Mouse (Mus musculus) MEL (cell line): Measurements from ENCODE around the gene Fbxl7. TPM values are rescaled to one million over a fixed set of nuclear protein-coding genes. Genes with fewer than 3 reads are reported as not detected.

Experiments
- DNase-seq: peaks from one replicate; pipeline ENCODE4 v3.0.0; 2011; ENCODE audit warnings: low read depth, low spot score
- H3K27ac ChIP-seq: 2 replicates; pipeline ENCODE4 v1.5.1; 2012; ENCODE audit warnings: low read depth, mild to moderate bottlenecking, control low read depth, low read length, moderate library complexity; ENCODE audit not compliant: control insufficient read depth
- H3K27me3 ChIP-seq, 2 experiments: fragments of 150-350 bp in 1 of 2; sonication (generic) in 1 of 2; 2 replicates each; pipeline ENCODE4 v1.6.1; 2012; ENCODE audit warnings: low read length in 2 of 2, mild to moderate bottlenecking in 2 of 2, improper control_type of control experiment in 1 of 2, moderate library complexity in 1 of 2; ENCODE audit not compliant: insufficient read depth in 2 of 2, control insufficient read depth in 1 of 2
- H3K36me3 ChIP-seq, 2 experiments: 2 replicates each; pipeline ENCODE4 v1.6.1; 2012 to 2014; ENCODE audit warnings: low read length in 2 of 2, improper control_type of control experiment in 1 of 2, inconsistent platforms in 1 of 2, mild to moderate bottlenecking in 1 of 2; ENCODE audit not compliant: insufficient read depth in 2 of 2, control insufficient read depth in 1 of 2
- H3K4me1 ChIP-seq, 2 experiments: fragments of 150-350 bp in 1 of 2; sonication (generic) in 1 of 2; 2 replicates each; pipeline ENCODE4 v1.6.1; 2012; ENCODE audit warnings: low read length in 2 of 2, improper control_type of control experiment in 1 of 2, mild to moderate bottlenecking in 1 of 2; ENCODE audit not compliant: insufficient read depth in 2 of 2, control insufficient read depth in 1 of 2
- H3K4me3 ChIP-seq, 2 experiments: fragments of 150-350 bp in 1 of 2; sonication (generic) in 1 of 2; 2 replicates each; pipeline ENCODE4 v1.5.1; 2012; ENCODE audit warnings: low read depth in 2 of 2, low read length in 2 of 2, mild to moderate bottlenecking in 2 of 2, moderate library complexity in 2 of 2, control low read depth in 1 of 2, improper control_type of control experiment in 1 of 2; ENCODE audit not compliant: control insufficient read depth in 1 of 2, insufficient read depth in 1 of 2
- H3K79me2 ChIP-seq: 2 replicates; pipeline ENCODE4 v1.6.1; 2012; ENCODE audit warnings: mild to moderate bottlenecking, low read length, moderate library complexity; ENCODE audit not compliant: control insufficient read depth, poor library complexity, insufficient read depth
- H3K9ac ChIP-seq: 2 replicates; pipeline ENCODE4 v1.6.1; 2012; ENCODE audit warnings: low read depth, mild to moderate bottlenecking, control low read depth, low read length, moderate library complexity; ENCODE audit not compliant: control insufficient read depth, poor library complexity, severe bottlenecking
- H3K9me3 ChIP-seq: fragments of 150-350 bp; sonication (generic); replicated peaks from 2 replicates; pipeline ENCODE4 v1.6.1; 2012; ENCODE audit warnings: mild to moderate bottlenecking, low read length, improper control_type of control experiment, moderate library complexity; ENCODE audit not compliant: insufficient read depth
- CHD1 ChIP-seq: IDR thresholded peaks from 2 replicates; pipeline ENCODE4 v1.6.1; 2012; ENCODE audit warnings: low read depth, mild to moderate bottlenecking, inconsistent platforms, low read length, improper control_type of control experiment
- CTCF ChIP-seq, 3 experiments: IDR thresholded peaks in 2 of 3; conservative IDR thresholded peaks in 1 of 3; 2 replicates each; pipeline ENCODE4 v1.5.1; 2011 to 2012; ENCODE audit warnings: low read length in 3 of 3, low read depth in 2 of 3, mild to moderate bottlenecking in 2 of 3, improper control_type of control experiment in 1 of 3, inconsistent platforms in 1 of 3, mixed read lengths in 1 of 3, moderate library complexity in 1 of 3; ENCODE audit not compliant: control insufficient read depth in 1 of 3, insufficient read depth in 1 of 3, poor library complexity in 1 of 3, severe bottlenecking in 1 of 3
- EP300 ChIP-seq, 2 experiments: IDR thresholded peaks; 2 replicates each; pipeline ENCODE4 v1.6.1; 2011; ENCODE audit warnings: improper control_type of control experiment in 2 of 2, low read length in 2 of 2, low read depth in 1 of 2, mild to moderate bottlenecking in 1 of 2
- ETS1 ChIP-seq: IDR thresholded peaks from 2 replicates; pipeline ENCODE4 v1.6.1; 2012; ENCODE audit warnings: low read depth, mild to moderate bottlenecking, inconsistent platforms, low read length, improper control_type of control experiment, moderate library complexity
- GABPA ChIP-seq: IDR thresholded peaks from 2 replicates; pipeline ENCODE4 v1.6.1; 2012; ENCODE audit warnings: low read depth, mild to moderate bottlenecking, inconsistent platforms, low read length, improper control_type of control experiment, moderate library complexity
- KAT2A ChIP-seq: conservative IDR thresholded peaks from 2 replicates; pipeline ENCODE4 v1.6.1; 2012; ENCODE audit warnings: low read depth, low read length, improper control_type of control experiment, inconsistent platforms
- MAFK ChIP-seq: IDR thresholded peaks from 2 replicates; pipeline ENCODE4 v1.6.1; 2011; ENCODE audit warnings: low read depth, mild to moderate bottlenecking, low read length, improper control_type of control experiment, borderline replicate concordance
- MAX ChIP-seq: IDR thresholded peaks from 2 replicates; pipeline ENCODE4 v1.6.1; 2011; ENCODE audit warnings: low read length, improper control_type of control experiment
- MEF2A ChIP-seq: IDR thresholded peaks from 2 replicates; pipeline ENCODE4 v1.6.1; 2014; ENCODE audit warnings: low read depth, mild to moderate bottlenecking, inconsistent platforms, low read length, improper control_type of control experiment; ENCODE audit not compliant: poor library complexity, insufficient replicate concordance, severe bottlenecking; ENCODE audit errors: extremely low read depth
- MYC ChIP-seq: IDR thresholded peaks from 2 replicates; pipeline ENCODE4 v1.6.1; 2011; ENCODE audit warnings: low read depth, mild to moderate bottlenecking, low read length, improper control_type of control experiment, moderate library complexity
- NELFE ChIP-seq: IDR thresholded peaks from 2 replicates; pipeline ENCODE4 v1.6.1; 2011; ENCODE audit warnings: low read depth, low read length, improper control_type of control experiment
- POLR2A ChIP-seq, 2 experiments: IDR thresholded peaks; 2 replicates each; pipeline ENCODE4 v1.6.1; 2011 to 2012; ENCODE audit warnings: low read length in 2 of 2, mild to moderate bottlenecking in 2 of 2, control low read depth in 1 of 2, improper control_type of control experiment in 1 of 2, low read depth in 1 of 2, moderate library complexity in 1 of 2; ENCODE audit not compliant: control insufficient read depth in 1 of 2, insufficient read depth in 1 of 2, poor library complexity in 1 of 2
- POLR2AphosphoS5 ChIP-seq: IDR thresholded peaks from 2 replicates; pipeline ENCODE4 v1.6.1; 2012; ENCODE audit warnings: low read depth, borderline replicate concordance, mild to moderate bottlenecking, inconsistent platforms, low read length, moderate library complexity, mixed read lengths
- RAD21 ChIP-seq: IDR thresholded peaks from 2 replicates; pipeline ENCODE4 v1.6.1; 2011; ENCODE audit warnings: mild to moderate bottlenecking, low read depth, low read length, improper control_type of control experiment
- SMC3 ChIP-seq: IDR thresholded peaks from 2 replicates; pipeline ENCODE4 v1.6.1; 2011; ENCODE audit warnings: low read depth, low read length, improper control_type of control experiment
- TAL1 ChIP-seq: IDR thresholded peaks from 2 replicates; pipeline ENCODE4 v1.6.1; 2012; ENCODE audit warnings: mild to moderate bottlenecking, inconsistent platforms, low read length, moderate library complexity, mixed read lengths
- TBP ChIP-seq: IDR thresholded peaks from 2 replicates; pipeline ENCODE4 v1.8.0; 2011; ENCODE audit warnings: low read depth, low read length, improper control_type of control experiment
- TCF12 ChIP-seq: IDR thresholded peaks from 2 replicates; pipeline ENCODE4 v1.6.1; 2014; ENCODE audit warnings: low read depth, mild to moderate bottlenecking, inconsistent platforms, low read length, improper control_type of control experiment, moderate library complexity
- UBTF ChIP-seq: IDR thresholded peaks from 2 replicates; pipeline ENCODE4 v1.6.1; 2012; ENCODE audit warnings: low read depth, mild to moderate bottlenecking, inconsistent platforms, low read length, improper control_type of control experiment, moderate library complexity, borderline replicate concordance; ENCODE audit not compliant: insufficient read depth
- ZKSCAN1 ChIP-seq: IDR thresholded peaks from 2 replicates; pipeline ENCODE4 v1.6.1; 2012; ENCODE audit warnings: low read depth, mild to moderate bottlenecking, inconsistent platforms, low read length, improper control_type of control experiment, moderate library complexity
- ZMIZ1 ChIP-seq: IDR thresholded peaks from 2 replicates; pipeline ENCODE4 v1.6.1; 2012; ENCODE audit warnings: low read depth, mild to moderate bottlenecking, inconsistent platforms, low read length, improper control_type of control experiment, moderate library complexity
- polyA plus RNA-seq, 2 experiments: library from polyadenylated mRNA; stranded (reverse) in 1 of 2; unstranded in 1 of 2; fragments of >175 nt in 1 of 2; fragments of >200 nt in 1 of 2; gene quantifications; 2 replicates each; pipeline versions ENCODE4 v1.2.1 to v1.2.4; 2012; ENCODE audit warnings: low replicate concordance in 2 of 2, low read depth in 1 of 2; ENCODE audit not compliant: insufficient read length in 2 of 2, insufficient read depth in 1 of 2, missing spikeins in 1 of 2
- total RNA-seq: library from RNA; depleted of rRNA; stranded (reverse); fragments of 300-350 nt; gene quantifications from 2 replicates; pipeline ENCODE4 v1.2.3, GENCODE M21; 2012

Gene Fbxl7
- total and polyA plus RNA-seq, 3 experiments = not detected

- Histone ChIP-seq H3K4me3 (no peak overlapping the region), H3K36me3 (no peaks in the 10 kb centered on the region), H3K9ac (no peak overlapping the region), H3K27me3 (no peaks in the 10 kb centered on the region), H3K27ac (no peak overlapping the region), H3K9me3 (no peaks in the 10 kb centered on the region; the same call in 1 of the 2 replicates), H3K4me1 (no peaks in the 10 kb centered on the region), H3K79me2 (no peaks in the 10 kb centered on the region)
- DNase-seq = no peak
- TF ChIP-seq POLR2AphosphoS5 (no peak), CTCF (IDR thresholded peaks at IDR 0.05 in 2 of 3, conservative IDR thresholded peaks at IDR 0.05 in 1 of 3; ENCODE audit: control insufficient read depth in 1 of 3, insufficient read depth in 1 of 3, low read depth in 2 of 3, low read length in 3 of 3, poor library complexity in 1 of 3, severe bottlenecking in 1 of 3) (no peak), TBP (no peak), TAL1 (no peak), ETS1 (no peak), GABPA (no peak), MYC (no peak), NELFE (no peak), UBTF (no peak), TCF12 (no peak), MAX (no peak), KAT2A (no peak), MAFK (no peak), EP300 (IDR thresholded peaks at IDR 0.05; ENCODE audit: low read depth in 1 of 2, low read length in 2 of 2) (no peak), RAD21 (no peak), CHD1 (no peak)
These were observed 202.3 kb downstream of the Fbxl7 start for GRCm38 (mm10) chr15:26693075-26693474.

GRCm38 (mm10) chr15:26688472-26689104 is 206.8 kb downstream of the Fbxl7 start:
- Histone ChIP-seq H3K79me2 (no peaks in the 10 kb centered on the region), H3K4me3 (no peak overlapping the region), H3K9me3 (no peaks in the 10 kb centered on the region; the same call in 1 of the 2 replicates), H3K27me3 (no peaks in the 10 kb centered on the region), H3K36me3 (no peaks in the 10 kb centered on the region), H3K27ac (no peak overlapping the region), H3K4me1 (no peaks in the 10 kb centered on the region), H3K9ac (no peak overlapping the region)
- TF ChIP-seq CHD1 (no peak), POLR2A (IDR thresholded peaks at IDR 0.05; ENCODE audit: control insufficient read depth in 1 of 2, insufficient read depth in 1 of 2, low read depth in 1 of 2, low read length in 2 of 2, poor library complexity in 1 of 2) (no peak), MEF2A (no peak), ZMIZ1 (no peak), UBTF (no peak), RAD21 (no peak), SMC3 (no peak), ZKSCAN1 (no peak)
- DNase-seq = no peak
